Mouse (Mus musculus): ENCODE results near the gene Rccd1.

Gene Rccd1

DNA sequence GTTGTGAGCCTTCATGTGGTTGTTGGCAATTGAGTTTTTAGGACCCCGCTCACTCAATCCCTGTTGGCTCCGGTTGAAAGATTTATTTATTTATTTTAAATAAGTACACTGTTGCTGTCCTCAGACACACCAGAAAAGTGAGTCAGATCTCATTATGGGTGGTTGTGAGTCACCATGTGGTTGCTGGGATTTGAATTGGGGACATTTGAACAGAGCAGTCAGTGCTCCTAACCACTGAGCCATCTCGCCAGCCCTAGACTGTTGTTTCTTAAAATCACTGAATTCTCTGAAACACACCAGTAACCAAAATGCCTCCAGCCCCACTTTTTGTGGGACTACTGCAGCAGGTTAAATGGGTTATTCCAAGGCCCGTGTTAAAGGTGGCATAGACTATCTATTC lies 25.5 kb downstream of the Rccd1 start:
- DNase-seq (ENCODE audit: low spot score): no peak

DNA sequence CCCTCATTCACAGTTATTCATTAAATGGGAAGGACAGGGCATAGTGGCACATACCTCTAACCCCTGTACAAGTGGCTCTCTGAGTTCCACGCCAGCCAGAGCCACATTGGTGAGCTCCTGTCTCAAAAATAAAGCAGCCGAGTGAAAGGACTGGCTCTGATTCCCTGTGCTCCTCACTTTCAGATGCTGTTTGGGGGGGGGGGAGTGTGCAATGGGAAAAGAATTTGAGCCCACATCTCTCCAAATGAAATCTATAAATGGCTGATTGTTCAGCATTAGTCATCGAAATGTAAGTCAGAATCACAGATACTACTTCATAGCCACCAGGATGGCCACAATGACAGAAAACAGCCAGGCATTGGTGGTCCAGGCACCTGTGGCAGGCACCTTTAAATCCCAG lies 27.2 kb downstream of the Rccd1 start:
- DNase-seq (ENCODE audit: low spot score): no peak

DNA sequence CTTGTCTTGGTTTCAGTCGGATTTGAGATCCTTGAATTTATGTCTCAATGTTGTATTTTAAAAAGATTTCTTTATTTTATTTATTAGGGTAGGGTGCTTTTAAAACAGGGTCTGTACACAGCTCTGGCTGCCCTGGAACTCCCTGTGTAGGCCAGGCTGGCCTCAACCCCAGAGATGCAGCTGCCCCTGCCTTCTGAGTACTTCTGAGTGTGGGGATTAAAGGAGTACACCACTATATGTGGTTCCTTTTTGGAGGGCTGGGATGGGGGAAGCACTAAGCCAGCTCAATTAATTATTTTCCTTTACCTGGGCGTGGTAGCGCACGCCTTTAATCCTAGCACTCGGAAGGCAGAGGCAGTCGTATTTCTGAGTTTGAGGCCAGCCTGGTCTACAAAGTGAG lies 27.8 kb downstream of the Rccd1 start:
- no peak for DNase-seq (ENCODE audit: low spot score)

DNA sequence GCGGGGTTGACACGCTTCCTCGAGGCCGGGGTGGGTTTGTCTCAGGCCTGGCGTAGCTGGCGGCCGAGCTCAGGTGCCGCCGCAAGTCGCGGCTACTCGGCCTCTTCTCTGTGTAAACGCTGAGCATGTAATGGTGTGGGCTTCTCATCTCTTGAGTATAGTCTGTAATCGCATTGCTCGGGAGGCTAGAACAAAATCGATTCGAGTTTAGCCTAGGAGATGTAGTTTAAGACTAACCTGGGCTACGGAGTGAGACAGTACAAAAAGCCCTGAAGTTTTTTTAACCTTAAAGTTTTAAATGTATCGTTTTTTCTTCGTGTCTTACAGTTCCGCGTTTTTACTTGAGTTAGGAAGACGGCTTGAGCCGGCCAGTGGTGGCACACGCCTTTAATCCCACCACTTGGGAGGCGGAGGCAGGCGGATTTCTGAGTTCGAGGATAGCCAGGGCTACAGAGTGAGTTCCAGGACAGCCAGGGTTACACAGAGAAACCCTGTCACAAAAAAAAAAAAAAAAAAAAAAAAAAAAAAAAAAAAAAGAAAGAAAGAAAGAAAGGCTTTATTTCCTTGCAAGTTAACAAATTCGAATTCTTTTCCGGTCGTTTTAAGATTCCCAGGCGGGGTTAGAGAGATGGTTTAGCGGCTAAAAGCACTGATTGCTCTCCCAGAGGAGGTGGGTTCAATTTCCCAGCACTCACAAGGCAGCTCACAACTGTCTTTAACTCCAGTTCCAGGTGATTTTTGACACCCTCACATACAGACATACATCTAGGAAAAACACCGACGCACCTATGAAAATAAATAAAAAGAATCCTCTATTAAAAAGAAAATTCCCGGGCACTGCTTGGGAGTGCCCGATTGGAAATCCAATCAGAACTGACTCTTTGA lies 29.2 kb downstream of the Rccd1 start:
- no peak for DNase-seq (ENCODE audit: low spot score)

DNA sequence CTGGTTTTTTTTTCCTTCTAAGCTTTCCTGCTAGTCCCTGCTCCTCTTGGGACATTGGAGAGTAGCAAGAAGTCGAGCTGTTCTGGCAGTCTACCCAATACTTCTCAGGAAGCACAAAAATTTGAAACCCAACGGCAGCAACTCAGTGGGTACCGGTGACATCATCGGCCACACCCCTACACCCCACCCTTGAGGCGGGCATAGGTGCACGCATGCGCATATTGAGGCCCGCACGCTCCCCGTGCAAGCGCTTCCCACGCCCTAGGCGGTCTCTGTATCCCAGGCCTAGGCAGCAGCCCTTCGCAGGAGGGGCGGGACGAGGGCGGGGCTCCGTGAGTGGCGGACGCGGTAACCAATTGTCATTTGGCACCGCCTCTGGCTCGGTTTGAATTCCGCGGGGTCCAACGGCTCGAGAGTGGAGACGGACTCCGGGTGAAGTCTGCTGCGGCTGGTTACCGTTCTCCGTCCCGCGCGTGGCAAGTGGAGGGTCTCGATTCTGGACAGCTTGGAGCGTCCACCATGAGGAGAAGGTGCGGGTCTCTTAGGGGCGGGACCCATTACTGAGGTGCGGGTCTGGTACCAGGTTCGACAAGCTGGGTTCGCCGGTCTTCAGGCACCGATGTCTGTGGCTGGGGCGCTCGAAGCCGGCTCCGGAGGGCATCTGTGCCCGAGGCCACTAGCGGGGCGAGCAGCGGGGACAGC lies 30.0 kb downstream of the Rccd1 start, which contains the start of gene Prc1:
Gene Prc1, plus strand, starts transcription at position 389 of the 702 bp plus-strand sequence.
- peak; percentile 94 for DNase-seq (ENCODE audit: low spot score)

DNA sequence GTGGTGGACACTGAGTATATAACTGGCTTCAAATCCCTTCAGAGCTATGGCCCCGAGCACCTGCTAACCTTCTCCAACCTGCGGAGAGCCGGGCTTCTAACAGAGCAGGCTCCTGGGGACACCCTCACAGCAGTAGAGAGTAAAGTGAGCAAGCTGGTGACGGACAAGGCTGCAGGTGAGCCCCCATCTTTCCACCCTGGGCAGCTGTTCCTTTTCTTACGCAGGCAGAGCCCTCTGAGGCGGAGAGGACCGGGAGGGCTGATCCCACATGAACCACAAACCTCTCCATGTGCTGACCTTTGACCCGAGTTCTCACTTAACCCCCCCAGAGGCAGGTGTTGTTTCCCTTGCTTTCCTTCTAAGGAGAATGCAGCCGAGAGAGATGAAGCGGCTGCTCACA lies 36.5 kb downstream of the Rccd1 start:
- no peak for DNase-seq (ENCODE audit: low spot score)

DNA sequence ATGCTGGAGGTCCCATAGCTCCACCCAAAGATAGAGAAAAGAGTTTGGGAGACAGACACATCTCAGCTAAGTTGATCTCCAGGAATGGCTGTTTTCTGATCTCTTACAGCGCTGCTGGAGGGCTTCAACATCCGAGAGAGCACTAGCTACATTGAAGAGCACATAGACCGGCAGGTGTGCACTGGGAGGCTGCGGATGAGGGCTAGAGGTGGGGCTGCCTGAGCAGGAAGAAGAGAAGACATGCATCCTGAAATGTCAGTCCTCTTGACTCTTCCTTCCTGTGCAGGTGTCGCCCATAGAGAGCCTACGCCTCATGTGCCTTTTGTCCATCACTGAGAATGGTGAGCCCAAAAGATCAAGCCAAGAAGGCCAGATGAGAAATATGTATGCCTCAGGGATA lies 38.5 kb downstream of the Rccd1 start:
- DNase-seq (ENCODE audit: low spot score): no peak

DNA sequence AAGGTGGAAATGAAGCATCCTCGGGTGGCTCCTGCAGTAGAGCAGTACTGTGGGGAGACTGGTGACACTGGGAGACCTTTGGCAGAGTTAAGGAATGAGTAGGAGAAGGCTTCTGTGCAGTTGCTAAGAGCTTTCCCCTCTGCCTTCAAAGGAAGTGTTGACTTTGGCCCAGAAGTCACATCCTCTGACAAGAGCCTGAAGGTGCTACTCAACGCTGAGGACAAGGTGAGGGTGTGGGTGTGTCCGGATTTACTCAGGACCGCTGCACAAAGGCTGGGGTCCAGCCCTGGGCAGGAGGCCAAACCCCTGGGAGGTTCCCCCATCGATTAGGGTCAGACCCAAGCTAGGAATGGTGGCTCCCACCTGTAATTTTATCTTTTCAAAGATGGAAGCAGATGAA lies 39.9 kb downstream of the Rccd1 start:
- DNase-seq (ENCODE audit: low spot score): no peak

DNA sequence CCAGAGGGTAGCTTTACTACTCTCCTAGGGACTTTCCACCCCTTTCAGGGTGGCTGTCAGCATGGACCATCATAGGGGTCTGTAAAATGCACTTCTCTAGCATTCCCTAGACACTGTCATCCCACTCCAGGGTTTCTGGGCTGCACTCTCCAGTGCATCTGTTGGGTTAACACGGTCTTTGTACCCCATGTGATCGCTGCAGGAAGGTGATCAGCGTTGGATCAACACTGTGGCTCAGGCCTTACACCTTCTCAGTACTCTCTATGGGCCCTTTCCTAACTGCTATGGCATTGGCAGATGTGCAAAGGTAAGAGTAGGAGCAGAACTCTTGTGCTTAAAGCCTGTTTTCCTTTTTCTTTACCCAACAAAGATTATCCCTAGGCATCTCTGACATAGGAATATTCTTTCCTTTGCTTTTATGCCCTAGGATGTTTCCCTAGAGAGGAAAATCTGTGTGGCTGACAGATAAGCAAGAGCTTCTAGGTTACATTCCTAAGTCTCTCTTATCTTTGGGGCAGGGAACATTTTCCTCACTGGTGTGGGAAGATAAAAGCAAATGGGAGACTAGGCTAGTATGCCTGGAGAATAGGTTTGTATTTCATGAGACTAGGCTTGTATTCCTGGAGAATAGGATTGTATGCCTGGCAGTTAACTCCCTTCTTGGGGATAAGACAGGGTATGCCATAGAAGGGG lies 40.9 kb downstream of the Rccd1 start:
- no peak for DNase-seq (ENCODE audit: low spot score)

DNA sequence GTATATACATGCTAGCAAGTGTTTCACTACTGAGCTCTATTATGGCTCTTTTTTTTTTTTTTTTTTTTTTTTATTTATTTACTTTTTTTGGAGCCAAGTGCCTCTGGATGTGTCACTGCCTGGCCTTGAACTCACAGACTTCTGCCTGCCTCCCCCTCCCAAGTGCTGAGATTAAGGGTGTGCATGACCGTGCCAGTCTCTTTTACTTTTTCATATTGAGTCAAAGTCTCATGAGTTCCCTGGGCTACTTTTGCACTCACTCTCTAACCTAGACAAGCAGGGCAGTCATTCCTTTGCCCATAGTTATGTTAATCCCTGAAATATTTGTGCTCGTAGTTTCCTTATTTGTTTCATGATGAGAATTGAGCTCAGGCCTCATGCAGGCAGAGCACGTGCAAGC lies 42.6 kb downstream of the Rccd1 start:
- no peak for DNase-seq (ENCODE audit: low spot score)

DNA sequence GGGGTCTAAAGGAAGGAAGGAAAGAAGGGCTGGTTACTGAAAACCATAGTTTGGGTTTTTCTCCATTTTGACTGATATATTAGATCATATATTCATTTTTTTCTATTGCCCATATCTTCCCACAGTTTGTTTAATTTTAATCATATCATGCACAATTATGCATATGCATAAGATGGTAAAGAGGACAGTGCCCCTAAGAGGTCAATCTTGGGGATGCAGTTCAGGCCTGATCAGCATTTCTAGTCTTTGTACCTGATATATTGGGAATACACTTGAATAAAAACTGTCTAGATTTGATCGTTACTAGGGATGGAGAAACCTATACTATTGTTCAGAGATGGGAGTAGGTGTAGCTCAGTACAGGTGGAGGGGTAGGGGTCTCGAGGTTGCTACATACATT lies 43.3 kb downstream of the Rccd1 start:
- DNase-seq (ENCODE audit: low spot score): no peak

DNA sequence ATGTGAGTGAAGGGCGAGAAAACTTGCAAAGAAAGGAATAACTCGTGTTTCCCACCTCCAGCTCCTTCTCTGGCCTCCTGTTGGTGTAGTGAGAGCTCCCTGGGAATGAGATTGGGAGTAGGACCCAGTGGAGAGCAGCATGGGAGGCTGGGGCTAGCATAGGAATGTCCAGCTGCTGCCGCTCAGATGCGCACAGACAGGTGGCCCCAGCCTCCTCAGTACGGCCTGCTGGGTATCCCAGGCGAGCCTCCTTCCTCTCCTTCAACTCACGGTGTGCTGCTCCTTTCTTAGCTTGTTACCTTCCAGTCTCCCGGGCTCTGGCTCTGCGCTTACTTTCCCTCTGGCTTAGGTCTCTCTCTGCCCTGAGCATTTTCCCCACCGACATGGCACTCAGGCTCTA lies 44.2 kb downstream of the Rccd1 start:
- DNase-seq (ENCODE audit: low spot score): no peak

DNA sequence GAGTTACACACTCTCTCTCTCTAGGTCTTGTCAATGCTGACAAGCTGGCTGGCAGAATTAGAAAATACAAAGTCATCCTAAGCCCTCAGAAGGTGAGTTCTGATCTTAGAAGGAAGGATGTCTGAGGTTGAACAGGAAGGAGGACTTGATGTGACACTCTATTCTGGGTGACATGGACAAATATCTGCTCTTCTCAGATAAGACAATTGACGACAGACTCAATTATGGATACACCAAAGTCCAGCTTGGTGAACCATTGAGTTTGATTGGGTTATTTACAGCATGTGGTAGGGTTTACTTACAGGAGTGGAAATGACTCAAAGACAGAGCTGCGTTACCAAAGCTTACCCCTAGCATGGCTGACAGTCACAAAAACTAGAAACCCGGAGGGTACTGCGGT lies 47.9 kb downstream of the Rccd1 start:
- DNase-seq (ENCODE audit: low spot score): no peak

DNA sequence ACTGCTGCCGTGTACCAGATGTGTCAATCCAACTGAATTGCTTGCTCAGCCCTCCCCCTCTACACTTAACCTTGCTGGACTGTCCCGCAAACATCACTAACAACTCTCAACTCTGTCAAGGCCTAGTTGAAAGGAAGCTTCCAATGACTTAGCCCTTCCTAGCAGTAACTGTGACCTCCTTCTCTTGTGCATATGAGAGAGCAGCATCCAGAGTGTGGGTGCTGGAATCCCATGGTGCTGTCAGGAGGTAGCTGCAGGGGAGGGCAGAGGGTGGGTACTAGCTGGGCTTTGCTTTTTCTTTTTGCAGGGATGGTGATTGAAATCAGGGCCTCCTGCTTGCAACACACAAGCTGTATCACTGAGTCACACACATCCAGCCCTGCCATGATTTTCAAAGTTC lies 50.8 kb downstream of the Rccd1 start:
- no peak for DNase-seq (ENCODE audit: low spot score)

DNA sequence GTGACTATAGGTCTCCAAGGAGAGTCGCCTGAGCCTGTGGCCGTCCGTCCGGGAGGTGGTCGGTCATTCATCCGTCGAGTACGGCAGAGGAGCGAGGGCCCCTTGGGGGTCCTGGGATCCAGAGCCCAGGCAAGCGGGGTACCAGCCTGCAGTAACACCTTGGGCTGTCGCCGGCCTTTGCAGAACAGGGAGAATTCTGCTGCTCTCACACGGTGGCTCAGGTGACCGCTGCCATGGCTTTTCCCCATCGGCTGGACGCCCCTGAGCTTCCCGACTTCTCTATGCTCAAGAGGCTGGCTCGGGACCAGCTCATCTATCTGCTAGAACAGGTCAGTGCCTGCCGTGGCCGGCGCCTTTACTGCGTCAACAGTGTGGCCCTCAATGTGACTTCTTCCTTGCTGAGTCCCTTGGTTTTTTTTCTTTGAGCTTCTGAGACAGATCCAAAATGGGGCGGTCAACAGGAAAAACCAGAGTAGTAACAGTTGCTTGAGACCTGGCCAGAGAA lies 54.5 kb downstream of the Rccd1 start:
- DNase-seq (ENCODE audit: low spot score): no peak

DNA sequence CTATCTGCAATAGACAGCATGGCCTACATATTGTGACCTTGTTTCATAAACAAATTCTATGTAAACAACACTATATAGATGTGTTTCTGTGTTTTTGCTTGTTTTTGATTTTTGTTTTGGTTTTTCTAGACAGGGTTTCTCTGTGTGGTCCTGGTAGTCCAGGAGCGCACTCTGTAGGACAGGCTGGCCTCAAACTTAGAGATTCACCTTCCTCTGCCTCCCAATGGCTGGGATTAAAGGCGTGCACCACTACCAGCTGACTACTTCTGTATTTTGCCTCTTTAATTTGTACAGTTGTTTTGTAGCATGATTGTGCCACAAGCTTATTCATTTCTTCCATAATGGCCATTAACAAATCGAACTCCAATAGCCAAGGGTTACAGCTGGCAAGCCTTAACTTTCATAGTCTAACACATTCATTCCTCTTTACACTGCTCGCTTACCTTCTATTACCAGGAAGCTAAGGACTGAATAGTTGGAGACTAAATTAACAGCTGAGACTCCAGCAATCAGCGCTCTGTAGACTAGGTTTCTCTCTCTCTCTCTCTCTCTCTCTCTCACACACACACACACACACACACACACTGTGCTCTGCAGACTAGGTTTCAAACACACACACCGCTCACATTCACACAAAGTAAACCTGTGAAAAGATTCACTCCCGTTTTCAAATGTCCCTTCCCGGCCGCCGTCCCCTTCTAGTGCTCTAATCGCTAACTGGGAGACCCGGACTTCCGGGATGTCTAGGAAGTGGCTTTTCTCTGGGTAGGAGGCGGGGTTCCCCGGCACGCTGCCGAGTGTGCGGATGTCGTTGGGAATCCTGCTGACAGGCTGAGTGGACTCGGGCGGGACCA lies 55.1 kb downstream of the Rccd1 start, which contains the start of gene Vps33b:
Gene Vps33b, plus strand, starts transcription at position 753 of the 854 bp plus-strand sequence.
- DNase-seq (ENCODE audit: low spot score): peak; percentile 96

DNA sequence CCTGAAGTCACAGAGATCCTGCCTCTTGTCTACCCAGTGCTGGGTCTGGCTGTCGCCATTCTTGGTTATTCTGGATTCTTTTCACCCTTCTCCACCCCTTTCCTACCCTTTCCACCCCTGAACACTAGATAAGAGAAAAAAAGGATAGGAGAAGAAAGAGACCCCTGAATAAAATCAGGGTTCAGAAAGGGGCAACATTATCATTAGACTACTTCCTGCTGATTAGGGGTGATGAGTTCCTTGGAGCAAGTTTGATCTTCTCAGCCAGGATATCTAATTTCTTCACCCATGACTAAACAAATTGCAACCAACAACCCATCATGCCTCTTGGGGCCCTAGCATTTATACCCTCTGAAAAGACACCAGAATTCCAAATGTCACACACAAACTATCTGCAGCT lies 56.5 kb downstream of the Rccd1 start:
- DNase-seq (ENCODE audit: low spot score): no peak

DNA sequence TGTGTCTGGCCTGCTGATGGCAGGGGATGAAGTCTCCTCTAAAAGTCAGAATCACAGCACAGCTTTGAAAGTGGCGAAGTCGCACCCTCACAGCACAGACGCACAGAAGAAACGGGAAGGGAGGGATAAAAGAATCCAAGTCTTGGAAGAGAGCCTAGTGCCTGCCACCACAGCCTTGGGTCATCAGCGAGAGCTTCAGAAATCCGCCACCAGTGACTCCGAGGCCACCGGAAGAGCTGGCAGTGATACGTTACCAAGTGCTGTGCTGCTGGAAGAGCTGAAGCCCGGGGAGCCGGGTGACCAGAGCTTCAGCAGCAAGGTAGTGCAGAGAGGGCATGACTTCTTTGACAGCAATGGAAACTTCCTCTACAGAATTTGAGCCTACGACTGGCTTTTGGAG lies 59.6 kb downstream of the Rccd1 start:
- no peak for DNase-seq (ENCODE audit: low spot score)

DNA sequence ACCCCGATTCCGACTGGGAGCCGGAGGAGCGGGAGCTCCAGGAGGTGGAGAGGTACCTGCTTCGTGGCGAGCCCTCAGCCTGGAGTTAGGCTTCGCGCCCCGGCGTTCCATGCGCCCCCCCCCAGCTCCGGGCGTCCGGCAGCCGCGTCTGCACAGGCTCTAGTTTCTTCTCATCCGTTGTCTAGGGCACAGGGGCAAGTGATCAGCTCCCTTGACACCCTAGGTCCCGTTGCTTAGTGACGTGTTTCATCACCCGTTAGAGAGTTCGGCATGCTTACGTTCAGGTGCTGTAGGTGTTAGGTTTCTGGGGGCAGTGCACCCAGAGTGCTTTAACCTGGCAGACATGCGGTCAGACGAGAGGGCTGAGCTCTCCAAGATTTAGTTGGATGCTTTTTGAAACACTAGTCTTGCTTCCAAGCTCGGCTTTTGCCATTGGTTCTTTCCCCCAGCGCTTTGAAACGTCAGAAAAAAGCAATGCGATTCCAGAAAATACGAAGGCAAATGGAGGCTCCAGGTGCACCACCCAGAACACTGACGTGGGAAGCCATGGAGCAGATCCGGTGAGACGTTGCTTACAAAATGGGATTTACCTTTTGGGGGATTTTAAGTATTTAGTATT lies 62.8 kb downstream of the Rccd1 start:
- DNase-seq (ENCODE audit: low spot score): no peak

DNA sequence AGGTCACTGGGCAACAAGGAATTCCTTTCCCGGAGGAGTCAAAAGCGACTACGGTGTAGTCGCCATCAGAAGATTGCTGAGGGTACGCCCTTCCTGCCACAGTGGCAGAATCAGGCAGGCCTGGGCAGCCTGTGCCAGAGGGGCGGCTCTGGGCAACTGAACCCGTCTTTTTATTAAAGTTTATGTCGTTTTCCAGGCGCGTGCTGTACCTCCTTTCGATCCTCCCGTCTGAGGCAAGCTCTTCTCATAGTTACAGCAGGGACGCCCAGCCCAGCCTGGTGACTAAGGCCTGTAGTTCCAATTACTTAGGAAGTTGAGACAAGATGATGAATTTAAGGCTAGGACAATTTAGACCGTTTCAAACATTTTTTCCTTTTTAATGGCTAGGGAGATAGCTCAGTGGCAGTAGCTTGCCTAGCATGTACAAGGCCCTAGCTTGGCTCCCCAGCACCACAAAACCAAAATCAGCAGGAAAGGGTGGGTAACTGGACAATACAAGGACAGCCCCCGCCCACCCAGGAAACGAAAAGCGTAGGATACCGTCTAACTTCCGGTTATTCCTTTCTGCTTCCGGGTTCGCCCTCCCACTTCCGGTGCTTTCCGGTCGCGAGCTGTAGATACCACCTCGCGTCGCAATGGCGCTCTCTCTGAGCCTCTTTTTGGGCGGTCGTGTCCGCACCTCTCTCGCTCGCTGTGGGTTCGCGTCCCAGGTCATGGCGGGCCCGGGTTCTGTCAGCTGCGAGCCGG lies 63.5 kb downstream of the Rccd1 start, which contains the start of gene Ngrn:
Gene Ngrn, plus strand, starts transcription at position 591 of the 747 bp plus-strand sequence.
- peak; percentile 82 for DNase-seq (ENCODE audit: low spot score)
